Comparison of ENCODE assay signal across 15 mouse cellular contexts in the genomic region with DNA sequence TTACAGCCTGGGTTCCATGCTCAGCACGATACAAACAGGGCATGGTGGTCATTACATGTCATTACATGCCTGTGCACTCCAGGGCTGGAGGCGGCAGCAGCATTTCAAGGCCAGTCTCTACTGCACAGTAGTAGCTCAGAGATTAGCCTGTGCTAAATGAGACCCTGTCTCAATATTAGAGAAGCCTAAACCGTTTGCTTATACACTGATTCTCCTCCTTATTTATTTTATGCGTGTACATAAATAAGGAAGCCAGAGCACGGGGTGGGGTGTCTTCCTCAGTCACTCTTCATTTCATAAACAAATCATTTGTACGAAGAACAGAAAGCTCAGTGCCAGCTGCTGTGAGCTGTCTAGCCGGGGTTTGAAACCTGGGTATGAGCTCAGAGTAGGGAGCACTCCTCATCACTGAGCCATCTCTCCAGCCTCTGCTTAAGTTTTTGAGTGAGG.
DNase-seq lines count a peak whose midpoint lies in the region; ATAC-seq and TF ChIP-seq lines count a peak whose summit lies in the region.
"Had no signal": no experiment of that assay in that cellular context is flagged by ENCODE, and none has a peak within 500 bp of the region (broad histone marks: within the 10 kb centered on the region; RNA-seq: fewer than 3 reads in every experiment).

No protein-coding gene starts in this region.

- H3K27ac ChIP-seq in forebrain, embryonic 16.5 days (ENCODE audit: low read length) = no peak overlapping the region
- no peak overlapping the region for H3K27ac ChIP-seq in forebrain, embryonic 13.5 days
- H3K27ac ChIP-seq in midbrain, postnatal 0 days (ENCODE audit: low read depth, low read length) = no peak overlapping the region
- H3K27ac ChIP-seq in midbrain, embryonic 13.5 days = no peak overlapping the region
- peak overlapping the region; percentile 39 for H3K27ac ChIP-seq in lung, postnatal 0 days (ENCODE audit: low read length)
- H3K27ac ChIP-seq: liver, embryonic 14.5 days; midbrain, embryonic 15.5 days; neural tube, embryonic 13.5 days had no signal

- no peaks in the 10 kb centered on the region for H3K36me3 ChIP-seq in forebrain, embryonic 16.5 days (ENCODE audit: control insufficient read depth, insufficient read depth)
- H3K36me3 ChIP-seq in forebrain, embryonic 13.5 days (ENCODE audit: poor library complexity, severe bottlenecking) = peaks cover 4% of the 10 kb centered on the region; the same call in 1 of the 2 replicates
- H3K36me3 ChIP-seq in midbrain, postnatal 0 days (ENCODE audit: insufficient read depth, low read length) = no peaks in the 10 kb centered on the region
- H3K36me3 ChIP-seq in midbrain, embryonic 13.5 days = no peaks in the 10 kb centered on the region
- H3K36me3 ChIP-seq in lung, postnatal 0 days (ENCODE audit: insufficient read depth, low read length) = no peaks in the 10 kb centered on the region
- H3K36me3 ChIP-seq: midbrain, embryonic 15.5 days had no signal

- no peak overlapping the region for H3K4me2 ChIP-seq in forebrain, embryonic 16.5 days (ENCODE audit: low read length)
- no peak overlapping the region for H3K4me2 ChIP-seq in forebrain, embryonic 13.5 days
- H3K4me2 ChIP-seq in midbrain, postnatal 0 days (ENCODE audit: low read depth, low read length, poor library complexity, severe bottlenecking) = no peak overlapping the region
- H3K4me2 ChIP-seq in midbrain, embryonic 13.5 days (replicated peaks) = no peak overlapping the region
- H3K4me2 ChIP-seq in lung, postnatal 0 days (replicated peaks; ENCODE audit: low read depth, low read length) = no peak overlapping the region
- H3K4me2 ChIP-seq: midbrain, embryonic 15.5 days; neural tube, embryonic 13.5 days had no signal

- WGBS in forebrain, embryonic 16.5 days = 75% methylated on average over 7 of the region's 7 CpGs
- 78% methylated on average over 7 of the region's 7 CpGs for WGBS in forebrain, embryonic 13.5 days
- 75% methylated on average over 7 of the region's 7 CpGs for WGBS in midbrain, postnatal 0 days
- WGBS in midbrain, embryonic 13.5 days = 87% methylated on average over 7 of the region's 7 CpGs
- 41% methylated on average over 7 of the region's 7 CpGs for WGBS in lung, postnatal 0 days

- 0 out of 2 replicates have a peak, but pooled peaks have one; percentile 31 for ATAC-seq in forebrain, embryonic 16.5 days
- no peak for ATAC-seq in forebrain, embryonic 13.5 days
- no peak for ATAC-seq in midbrain, postnatal 0 days (ENCODE audit: low FRiP score)
- no peak for ATAC-seq in midbrain, embryonic 13.5 days
- ATAC-seq in lung, postnatal 0 days = peak; percentile 72
- ATAC-seq: midbrain, embryonic 15.5 days had no signal

- no peak for DNase-seq in midbrain, postnatal 0 days (ENCODE audit: low spot score)
- DNase-seq in lung, postnatal 0 days (ENCODE audit: low spot score) = peak; percentile 68
- no peak for DNase-seq in adrenal gland, adult 18-20 months (ENCODE audit: low spot score in 2 of 2)
- DNase-seq in cerebellum, adult 18-20 months = no peak
- no peak for DNase-seq in gastrocnemius, postnatal 4 days (ENCODE audit: low spot score in 2 of 2)
- DNase-seq: adrenal gland, adult 2 months; heart, postnatal 36 days; kidney, adult 11 months; right cerebral cortex, adult 18-20 months had no signal

- TF ChIP-seq CTCF in midbrain, postnatal 0 days (IDR thresholded peaks at IDR 0.05) = peak; percentile 36
- TF ChIP-seq CTCF in lung, postnatal 0 days (IDR thresholded peaks at IDR 0.05) = peak; percentile 61

- peak; percentile 91 for TF ChIP-seq EP300 in lung, postnatal 0 days (IDR thresholded peaks at IDR 0.05)

- H3K4me1 ChIP-seq in forebrain, embryonic 16.5 days (replicated peaks; ENCODE audit: control insufficient read depth, insufficient read depth, low read length) = no peaks in the 10 kb centered on the region
- H3K4me1 ChIP-seq in forebrain, embryonic 13.5 days = peaks cover 10% of the 10 kb centered on the region
- no peaks in the 10 kb centered on the region for H3K4me1 ChIP-seq in midbrain, postnatal 0 days (ENCODE audit: insufficient read depth, low read length)
- H3K4me1 ChIP-seq in midbrain, embryonic 13.5 days (replicated peaks) = peaks cover 3% of the 10 kb centered on the region
- H3K4me1 ChIP-seq in lung, postnatal 0 days (ENCODE audit: insufficient read depth, low read depth, low read length) = no peaks in the 10 kb centered on the region; the same call in 1 of the 2 replicates

- no peak overlapping the region for H3K9ac ChIP-seq in forebrain, embryonic 16.5 days (replicated peaks; ENCODE audit: low read depth, low read length)
- no peak overlapping the region for H3K9ac ChIP-seq in forebrain, embryonic 13.5 days
- H3K9ac ChIP-seq in midbrain, postnatal 0 days (replicated peaks; ENCODE audit: low read length, poor library complexity, severe bottlenecking) = no peak overlapping the region
- H3K9ac ChIP-seq in midbrain, embryonic 13.5 days (replicated peaks) = no peak overlapping the region
- H3K9ac ChIP-seq in lung, postnatal 0 days (replicated peaks; ENCODE audit: low read depth) = no peak overlapping the region
- H3K9ac ChIP-seq: liver, embryonic 14.5 days; midbrain, embryonic 15.5 days; neural tube, embryonic 13.5 days had no signal

- no peaks in the 10 kb centered on the region for H3K27me3 ChIP-seq in forebrain, embryonic 16.5 days (replicated peaks; ENCODE audit: control insufficient read depth, insufficient read depth, low read length)
- H3K27me3 ChIP-seq in forebrain, embryonic 13.5 days = no peaks in the 10 kb centered on the region
- no peaks in the 10 kb centered on the region for H3K27me3 ChIP-seq in midbrain, postnatal 0 days (ENCODE audit: insufficient read depth, low read length)
- no peaks in the 10 kb centered on the region for H3K27me3 ChIP-seq in midbrain, embryonic 13.5 days
- no peaks in the 10 kb centered on the region for H3K27me3 ChIP-seq in lung, postnatal 0 days (replicated peaks; ENCODE audit: insufficient read depth, low read length)
- H3K27me3 ChIP-seq: midbrain, embryonic 15.5 days; neural tube, embryonic 13.5 days had no signal

- no peaks in the 10 kb centered on the region for H3K9me3 ChIP-seq in forebrain, embryonic 16.5 days (ENCODE audit: control insufficient read depth, low read length)
- H3K9me3 ChIP-seq in forebrain, embryonic 13.5 days (replicated peaks) = no peaks in the 10 kb centered on the region
- no peaks in the 10 kb centered on the region for H3K9me3 ChIP-seq in midbrain, postnatal 0 days (ENCODE audit: low read length)
- no peaks in the 10 kb centered on the region for H3K9me3 ChIP-seq in midbrain, embryonic 13.5 days
- H3K9me3 ChIP-seq in lung, postnatal 0 days (ENCODE audit: low read length) = no peaks in the 10 kb centered on the region
- H3K9me3 ChIP-seq: midbrain, embryonic 15.5 days; neural tube, embryonic 13.5 days had no signal

- no peak overlapping the region for H3K4me3 ChIP-seq in forebrain, embryonic 16.5 days (replicated peaks; ENCODE audit: low read length)
- H3K4me3 ChIP-seq in forebrain, embryonic 13.5 days = no peak overlapping the region
- no peak overlapping the region for H3K4me3 ChIP-seq in midbrain, postnatal 0 days (ENCODE audit: low read depth, low read length)
- H3K4me3 ChIP-seq in midbrain, embryonic 13.5 days (replicated peaks) = no peak overlapping the region
- no peak overlapping the region for H3K4me3 ChIP-seq in lung, postnatal 0 days (ENCODE audit: low read depth, low read length)
- H3K4me3 ChIP-seq: midbrain, embryonic 15.5 days; neural tube, embryonic 13.5 days had no signal

Comparison
In these comparisons a context has a peak if more than half of its experiments do, and no peak if none do; other contexts are left out.
1. ATAC-seq: peak in forebrain, embryonic 16.5 days (single experiment) and lung, postnatal 0 days (single experiment); none in forebrain, embryonic 13.5 days (single experiment), midbrain, postnatal 0 days (single experiment) and midbrain, embryonic 13.5 days (single experiment).